Comparison of ENCODE assay signal across 20 mouse cellular contexts in the genomic region with DNA sequence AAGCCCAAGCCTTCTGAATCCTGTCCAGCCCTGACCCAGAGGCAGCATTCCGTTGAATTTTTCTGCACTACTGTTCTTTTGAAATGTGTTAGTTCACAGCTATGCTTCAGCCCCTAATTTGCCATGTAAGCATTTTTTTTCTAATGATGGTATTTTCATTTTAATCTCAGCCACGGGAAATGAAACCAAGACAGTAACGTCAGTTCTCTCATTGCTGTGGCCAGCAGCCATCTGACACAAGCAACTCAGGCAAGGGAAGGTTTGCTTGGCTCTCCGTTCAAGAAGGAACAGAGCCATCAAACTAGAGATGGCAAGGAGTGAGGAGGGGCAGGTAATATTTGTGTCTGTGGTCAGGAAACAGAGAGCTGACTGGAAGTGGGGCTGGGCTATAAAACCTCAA. TPM values are rescaled to one million over a fixed set of nuclear protein-coding genes. Genes with fewer than 3 reads are reported as not detected.
DNase-seq lines count a peak whose midpoint lies in the region; ATAC-seq and TF ChIP-seq lines count a peak whose summit lies in the region.
"Had no signal": no experiment of that assay in that cellular context is flagged by ENCODE, and none has a peak within 500 bp of the region (broad histone marks: within the 10 kb centered on the region; RNA-seq: fewer than 3 reads in every experiment).

No protein-coding gene starts in this region.

- in situ Hi-C loops in CH12.LX (cut with MboI; ENCODE audit: low pct_ligation_motif_present, low pct_unique_long_range_greater_than_20kb, low sequenced_read_pairs): no loop called here

- no peaks in the 10 kb centered on the region for H3K4me1 ChIP-seq in lung, embryonic 15.5 days
- no peaks in the 10 kb centered on the region; the same call in 1 of the 2 replicates for H3K4me1 ChIP-seq in lung, adult 2 months (ENCODE audit: control insufficient read depth, insufficient read depth, low read length)
- peaks cover 8 to 52% of the 10 kb centered on the region in 2 experiments for H3K4me1 ChIP-seq in CH12.LX (ENCODE audit: control insufficient read depth in 1 of 2, insufficient read depth in 2 of 2)
- 0 out of 2 replicates have a peak, but pooled peaks cover 2% of the 10 kb centered on the region for H3K4me1 ChIP-seq in brown adipose tissue, adult 24 weeks (ENCODE audit: control insufficient read depth, insufficient read depth, insufficient read length, low read length)
- H3K4me1 ChIP-seq in forebrain, embryonic 13.5 days: no peaks in the 10 kb centered on the region
- no peaks in the 10 kb centered on the region for H3K4me1 ChIP-seq in midbrain, embryonic 10.5 days
- H3K4me1 ChIP-seq: forebrain, embryonic 12.5 days; limb, embryonic 10.5 days; liver, embryonic 13.5 days; megakaryocyte, embryonic 14.5 days had no signal

- dilution Hi-C loops in CH12.LX (cut with MboI; ENCODE audit: extremely low pct_ligation_motif_present, extremely low pct_unique_long_range_greater_than_20kb, low sequenced_read_pairs): no loop called here

- no peaks in the 10 kb centered on the region for H3K9me3 ChIP-seq in lung, embryonic 15.5 days
- peaks cover 4% of the 10 kb centered on the region for H3K9me3 ChIP-seq in CH12.LX (replicated peaks; ENCODE audit: low read length)
- H3K9me3 ChIP-seq in forebrain, embryonic 13.5 days (replicated peaks): no peaks in the 10 kb centered on the region
- no peaks in the 10 kb centered on the region for H3K9me3 ChIP-seq in midbrain, embryonic 10.5 days (replicated peaks)
- H3K9me3 ChIP-seq: forebrain, embryonic 12.5 days; limb, embryonic 10.5 days; liver, embryonic 13.5 days had no signal

- peak overlapping the region; percentile 47 for H3K27ac ChIP-seq in lung, embryonic 15.5 days
- no peak overlapping the region for H3K27ac ChIP-seq in CH12.LX (ENCODE audit: insufficient read depth, low read depth)
- 0 out of 2 replicates have a peak overlapping the region, but pooled peaks have one; percentile 21 for H3K27ac ChIP-seq in brown adipose tissue, adult 24 weeks (replicated peaks; ENCODE audit: low read depth, low read length)
- no peak overlapping the region for H3K27ac ChIP-seq in forebrain, embryonic 13.5 days
- no peak overlapping the region for H3K27ac ChIP-seq in midbrain, embryonic 10.5 days (replicated peaks)
- H3K27ac ChIP-seq: forebrain, embryonic 12.5 days; limb, embryonic 10.5 days; liver, embryonic 13.5 days had no signal

- H3K9ac ChIP-seq in lung, embryonic 15.5 days: no peak overlapping the region
- peak overlapping the region; percentile 9; the same call in 1 of the 2 replicates for H3K9ac ChIP-seq in CH12.LX (ENCODE audit: insufficient read depth, low read depth)
- no peak overlapping the region for H3K9ac ChIP-seq in forebrain, embryonic 13.5 days
- H3K9ac ChIP-seq: forebrain, embryonic 12.5 days; liver, embryonic 13.5 days had no signal

- no peak overlapping the region for H3K4me2 ChIP-seq in lung, embryonic 15.5 days
- H3K4me2 ChIP-seq in CH12.LX (ENCODE audit: insufficient read depth, low read depth, poor library complexity, severe bottlenecking): peak overlapping the region; percentile 37; the same call in 1 of the 2 replicates
- H3K4me2 ChIP-seq in forebrain, embryonic 13.5 days: no peak overlapping the region
- H3K4me2 ChIP-seq: forebrain, embryonic 12.5 days; liver, embryonic 13.5 days had no signal

- TF ChIP-seq POLR2A in lung, adult 2 months (IDR thresholded peaks at IDR 0.05; ENCODE audit: borderline replicate concordance, extremely low read depth, low read depth, low read length): no peak
- no peak for TF ChIP-seq POLR2A in CH12.LX (IDR thresholded peaks at IDR 0.05; ENCODE audit: low read depth, low read length)

- no peak for TF ChIP-seq CTCF in lung, adult 2 months (IDR thresholded peaks at IDR 0.05; ENCODE audit: insufficient read depth, low read length)
- TF ChIP-seq CTCF in CH12.LX (conservative IDR thresholded peaks at IDR 0.05 in 1 of 2, IDR thresholded peaks at IDR 0.05 in 1 of 2; ENCODE audit: low read depth in 2 of 2, low read length in 2 of 2): no peak

- no peak for ATAC-seq in lung, embryonic 15.5 days (ENCODE audit: borderline replicate concordance, extremely low read depth, low FRiP score, low TSS enrichment)
- ATAC-seq in megakaryocyte progenitor cell, adult 5-6 weeks (replicated peaks; ENCODE audit: poor library complexity): peak; percentile 39; the same call in 1 of the 2 replicates
- ATAC-seq in forebrain, embryonic 13.5 days: no peak
- ATAC-seq in erythroid progenitor cell, adult 5-6 weeks (replicated peaks; ENCODE audit: low FRiP score, poor library complexity, severe bottlenecking): no peak

- H3K27me3 ChIP-seq in lung, embryonic 15.5 days: no peaks in the 10 kb centered on the region
- no peaks in the 10 kb centered on the region for H3K27me3 ChIP-seq in CH12.LX (replicated peaks)
- no peaks in the 10 kb centered on the region for H3K27me3 ChIP-seq in forebrain, embryonic 13.5 days
- H3K27me3 ChIP-seq in midbrain, embryonic 10.5 days (ENCODE audit: low read depth, poor library complexity, severe bottlenecking): no peaks in the 10 kb centered on the region
- H3K27me3 ChIP-seq: forebrain, embryonic 12.5 days; liver, embryonic 13.5 days had no signal

- no peak for DNase-seq in lung, adult 2 months
- no peak for DNase-seq in CH12.LX (ENCODE audit: extremely low read depth)
- no peak for DNase-seq in midbrain, embryonic 10.5 days (ENCODE audit: low spot score)
- DNase-seq: cerebellum, adult 18-20 months; cerebellum, postnatal 25 days; gastrocnemius, postnatal 14 days; heart, postnatal 10 days; kidney, adult 11 months; kidney, postnatal 10 days; liver, embryonic 13.5 days; right cerebral cortex, postnatal 4 days; thymus, postnatal 14 days had no signal

- 56% methylated on average over 4 of the region's 4 CpGs for WGBS in lung, embryonic 15.5 days
- WGBS in lung, adult 2 months: 58% methylated on average over 4 of the region's 4 CpGs
- 89% methylated on average over 4 of the region's 4 CpGs for WGBS in forebrain, embryonic 13.5 days
- 93% methylated on average over 4 of the region's 4 CpGs for WGBS in midbrain, embryonic 10.5 days

- no peaks in the 10 kb centered on the region for H3K36me3 ChIP-seq in lung, embryonic 15.5 days
- H3K36me3 ChIP-seq in CH12.LX (replicated peaks in 1 of 2; ENCODE audit: control insufficient read depth in 1 of 2, insufficient read depth in 1 of 2, low read length in 1 of 2): peaks cover 0 to 4% of the 10 kb centered on the region in 2 experiments
- H3K36me3 ChIP-seq in forebrain, embryonic 13.5 days (ENCODE audit: poor library complexity, severe bottlenecking): no peaks in the 10 kb centered on the region
- no peaks in the 10 kb centered on the region for H3K36me3 ChIP-seq in midbrain, embryonic 10.5 days
- H3K36me3 ChIP-seq: forebrain, embryonic 12.5 days; limb, embryonic 10.5 days; liver, embryonic 13.5 days had no signal

- H3K79me2 ChIP-seq in CH12.LX (replicated peaks; ENCODE audit: control insufficient read depth, extremely low read depth, insufficient read depth, poor library complexity, severe bottlenecking): no peaks in the 10 kb centered on the region

- no peak overlapping the region for H3K4me3 ChIP-seq in lung, embryonic 15.5 days
- no peak overlapping the region for H3K4me3 ChIP-seq in lung, adult 2 months (replicated peaks; ENCODE audit: extremely low read depth, low read depth, low read length)
- H3K4me3 ChIP-seq in CH12.LX (replicated peaks in 1 of 3; ENCODE audit: low read depth in 2 of 3, low read length in 2 of 3, poor library complexity in 1 of 3): no peak overlapping the region
- no peak overlapping the region for H3K4me3 ChIP-seq in brown adipose tissue, adult 24 weeks (ENCODE audit: insufficient read depth, low read depth, low read length)
- H3K4me3 ChIP-seq in forebrain, embryonic 13.5 days: no peak overlapping the region
- no peak overlapping the region for H3K4me3 ChIP-seq in midbrain, embryonic 10.5 days
- H3K4me3 ChIP-seq: forebrain, embryonic 12.5 days; limb, embryonic 10.5 days; liver, embryonic 13.5 days; megakaryocyte, embryonic 14.5 days had no signal

- TF ChIP-seq RAD21 in CH12.LX (IDR thresholded peaks at IDR 0.05; ENCODE audit: low read depth, low read length): no peak

- TF ChIP-seq EP300 in CH12.LX (IDR thresholded peaks at IDR 0.05; ENCODE audit: low read length): no peak

TF ChIP-seq in CH12.LX, 34 proteins besides CTCF, POLR2A, EP300 and RAD21 (continues in another document):
- TF ChIP-seq BHLHE40 (IDR thresholded peaks at IDR 0.05; ENCODE audit: low read depth, low read length) (no peak), HCFC1 (IDR thresholded peaks at IDR 0.05; ENCODE audit: low read depth, low read length) (no peak), ZC3H11A (IDR thresholded peaks at IDR 0.05; ENCODE audit: low read depth, low read length) (no peak), USF2 (conservative IDR thresholded peaks at IDR 0.05; ENCODE audit: low read depth, low read length) (no peak), TCF12 (IDR thresholded peaks at IDR 0.05; ENCODE audit: low read depth, low read length) (no peak), MEF2A (IDR thresholded peaks at IDR 0.05; ENCODE audit: borderline replicate concordance, low read depth, low read length) (no peak), E2F4 (IDR thresholded peaks at IDR 0.05; ENCODE audit: insufficient replicate concordance, low read depth, low read length) (no peak), ZMIZ1 (IDR thresholded peaks at IDR 0.05; ENCODE audit: low read depth, low read length) (no peak), CHD2 (IDR thresholded peaks at IDR 0.05; ENCODE audit: low read length) (no peak), ETS1 (conservative IDR thresholded peaks at IDR 0.05; ENCODE audit: low read depth, low read length) (no peak; the same call in 1 of the 2 replicates), SMC3 (IDR thresholded peaks at IDR 0.05; ENCODE audit: low read depth, low read length) (no peak), PAX5 (IDR thresholded peaks at IDR 0.05; ENCODE audit: low read length) (no peak), SIN3A (IDR thresholded peaks at IDR 0.05; ENCODE audit: low read length) (no peak)

RNA-seq across cellular contexts. Expression of a gene that starts 7.7 kb away (rescaled TPM):
- polyA plus RNA-seq in lung, embryonic 15.5 days (2015; fragmentation: Nextera tagmentation; extraction: Ambion mirVana): 13.4 and 15.5 TPM in 2 replicates
- polyA plus RNA-seq in lung, adult 2 months (2012; rRNA removed): 6.6 and 6.9 TPM in 2 replicates
- total RNA-seq in CH12.LX (2012; rRNA removed) (172 and 242 TPM in 2 replicates), CH12.LX (2014; rRNA removed) (374 and 427 TPM in 2 replicates)
- polyA plus RNA-seq in CH12.LX (2012; ENCODE audit: insufficient read length, low read depth): 290 and 323 TPM in 2 replicates
- 8.7 and 12.4 TPM in 2 replicates for polyA plus RNA-seq in brown adipose tissue, adult 24 weeks (2012; ENCODE audit: insufficient read depth, insufficient read length, missing spikeins)
- 177 and 225 TPM in 2 replicates for total RNA-seq in megakaryocyte progenitor cell, adult 5-6 weeks (2015)
- total RNA-seq in megakaryocyte progenitor cell, adult 5-6 weeks (2017): 136 and 198 TPM in 2 replicates
- 4.6 and 5.2 TPM in 2 replicates for polyA plus RNA-seq in forebrain, embryonic 13.5 days (2015; fragmentation: Nextera tagmentation; extraction: Ambion mirVana)
- 39.4 and 51.2 TPM in 2 replicates for total RNA-seq in erythroid progenitor cell, adult 5-6 weeks (2015; ENCODE audit: low replicate concordance)
- total RNA-seq in erythroid progenitor cell, adult 5-6 weeks (2017; ENCODE audit: low replicate concordance): 9.9 and 19.3 TPM in 2 replicates
- polyA plus RNA-seq in midbrain, embryonic 10.5 days (2016; fragmentation: Nextera tagmentation; extraction: Ambion mirVana): 3.9 and 5.6 TPM in 2 replicates

Comparison
In these comparisons a context has a peak if more than half of its experiments do, and no peak if none do; other contexts are left out.
1. H3K27ac ChIP-seq: peak in lung, embryonic 15.5 days (single experiment) and brown adipose tissue, adult 24 weeks (single experiment); none in CH12.LX (single experiment), forebrain, embryonic 13.5 days (single experiment) and midbrain, embryonic 10.5 days (single experiment).
2. RNA of a gene that starts 7.7 kb away (polyA plus RNA-seq): 290 to 323 TPM in CH12.LX; 13.4 to 15.5 TPM in lung, embryonic 15.5 days, 8.7 to 12.4 TPM in brown adipose tissue, adult 24 weeks, 6.6 to 6.9 TPM in lung, adult 2 months, 4.6 to 5.2 TPM in forebrain, embryonic 13.5 days and 3.9 to 5.6 TPM in midbrain, embryonic 10.5 days; every median in the first group is over 10 times any median in the second.